Mouse (Mus musculus): ENCODE measurements around the gene March1. TPM values are rescaled to one million over a fixed set of nuclear protein-coding genes. Genes with fewer than 3 reads are reported as not detected.

March1 gene
- total and polyA plus RNA-seq, 2 experiments from 2014 or later = 40.0 to 77.2 TPM

GRCm38 (mm10) chr8:66469821-66470220 is 852.1 kb downstream of the March1 start:
- DNase-seq = no peak
- Histone ChIP-seq H3K27ac (ENCODE audit: low read depth, low read length) (no peak overlapping the region), H3K27me3 (ENCODE audit: insufficient read depth, low read length) (no peaks in the 10 kb centered on the region), H3K4me1 (ENCODE audit: insufficient read depth) (no peaks in the 10 kb centered on the region), H3K9me3 (ENCODE audit: low read length) (no peaks in the 10 kb centered on the region), H3K4me3 (ENCODE audit: low read depth, low read length) (no peak overlapping the region), H3K9ac (no peak overlapping the region), H3K4me2 (ENCODE audit: low read depth) (no peak overlapping the region), H3K36me3 (ENCODE audit: insufficient read depth) (no peaks in the 10 kb centered on the region)
- TF ChIP-seq CTCF (IDR thresholded peaks at IDR 0.05; ENCODE audit: low read depth) = no peak
- ATAC-seq = no peak
- 90% methylated on average over 3 of the region's 3 CpGs for WGBS

- TF ChIP-seq CTCF (IDR thresholded peaks at IDR 0.05; ENCODE audit: low read depth) = no peak
- Histone ChIP-seq H3K4me2 (ENCODE audit: low read depth) (no peak overlapping the region), H3K4me1 (ENCODE audit: insufficient read depth) (no peaks in the 10 kb centered on the region), H3K27me3 (ENCODE audit: insufficient read depth, low read length) (no peaks in the 10 kb centered on the region), H3K27ac (ENCODE audit: low read depth, low read length) (no peak overlapping the region), H3K9me3 (ENCODE audit: low read length) (no peaks in the 10 kb centered on the region), H3K36me3 (ENCODE audit: insufficient read depth) (peaks cover 53% of the 10 kb centered on the region), H3K9ac (no peak overlapping the region), H3K4me3 (ENCODE audit: low read depth, low read length) (no peak overlapping the region)
- DNase-seq (no peak), ATAC-seq (no peak)
- WGBS = 97% methylated on average over 3 of the region's 3 CpGs
Observed at GRCm38 (mm10) chr8:66476880-66477279, 859.2 kb downstream of the March1 start.

GRCm38 (mm10) chr8:66486084-66486763 is 868.5 kb downstream of the March1 start, which contains the start of gene Tma16:
TSS of gene Tma16 (minus strand) at chr8:66486530.
- Histone ChIP-seq H3K4me3 (ENCODE audit: low read depth, low read length) (peak within 1 kb of the TSS; percentile 87), H3K9ac (peak within 1 kb of the TSS; percentile 77), H3K27me3 (ENCODE audit: insufficient read depth, low read length) (no peaks in the 10 kb centered on the region), H3K36me3 (ENCODE audit: insufficient read depth) (peaks cover 18% of the 10 kb centered on the region), H3K4me2 (ENCODE audit: low read depth) (peak within 1 kb of the TSS; percentile 73), H3K4me1 (ENCODE audit: insufficient read depth) (0 out of 2 replicates have a peak, but pooled peaks cover 8% of the 10 kb centered on the region), H3K27ac (ENCODE audit: low read depth, low read length) (peak within 1 kb of the TSS; percentile 81), H3K9me3 (ENCODE audit: low read length) (no peaks in the 10 kb centered on the region)
- 2% methylated on average over 41 of the region's 45 CpGs for WGBS
- DNase-seq (peak; percentile 93), ATAC-seq (peak; percentile 99)
- TF ChIP-seq CTCF (IDR thresholded peaks at IDR 0.05; ENCODE audit: low read depth) = no peak

GRCm38 (mm10) chr8:66488556-66488955 is 870.9 kb downstream of the March1 start:
- DNase-seq = no peak

GRCm38 (mm10) chr8:66490624-66491023 is 872.9 kb downstream of the March1 start:
- H3K4me2 ChIP-seq (ENCODE audit: low read depth) = no peak overlapping the region
- no peaks in the 10 kb centered on the region for H3K27me3 ChIP-seq (ENCODE audit: insufficient read depth, low read length)
- H3K9me3 ChIP-seq (ENCODE audit: low read length) = no peaks in the 10 kb centered on the region
- no peak overlapping the region for H3K27ac ChIP-seq (ENCODE audit: low read depth, low read length)
- no peak overlapping the region for H3K9ac ChIP-seq
- WGBS = 86% methylated on average over 4 of the region's 4 CpGs
- TF ChIP-seq CTCF (IDR thresholded peaks at IDR 0.05; ENCODE audit: low read depth) = no peak
- ATAC-seq (no peak), DNase-seq (no peak)
- no peaks in the 10 kb centered on the region for H3K4me1 ChIP-seq (ENCODE audit: insufficient read depth)
- H3K4me3 ChIP-seq (ENCODE audit: low read depth, low read length) = no peak overlapping the region
- H3K36me3 ChIP-seq (ENCODE audit: insufficient read depth) = no peaks in the 10 kb centered on the region

More at GRCm38 (mm10) chr8:66488556-66488955, 870.9 kb downstream of the March1 start:
- no peak for ATAC-seq
- Histone ChIP-seq H3K4me3 (ENCODE audit: low read depth, low read length) (no peak overlapping the region), H3K9me3 (ENCODE audit: low read length) (no peaks in the 10 kb centered on the region), H3K4me1 (ENCODE audit: insufficient read depth) (0 out of 2 replicates have a peak, but pooled peaks cover 8% of the 10 kb centered on the region), H3K27ac (ENCODE audit: low read depth, low read length) (no peak overlapping the region), H3K27me3 (ENCODE audit: insufficient read depth, low read length) (no peaks in the 10 kb centered on the region), H3K4me2 (ENCODE audit: low read depth) (no peak overlapping the region), H3K9ac (no peak overlapping the region), H3K36me3 (ENCODE audit: insufficient read depth) (no peaks in the 10 kb centered on the region)
- 43% methylated on average over 3 of the region's 3 CpGs for WGBS
- no peak for TF ChIP-seq CTCF (IDR thresholded peaks at IDR 0.05; ENCODE audit: low read depth)

- 67% methylated on average over 2 of the region's 2 CpGs for WGBS
- ATAC-seq (no peak), DNase-seq (no peak)
- no peaks in the 10 kb centered on the region for H3K36me3 ChIP-seq (ENCODE audit: insufficient read depth)
- no peaks in the 10 kb centered on the region for H3K4me1 ChIP-seq (ENCODE audit: insufficient read depth)
- H3K9me3 ChIP-seq (ENCODE audit: low read length) = no peaks in the 10 kb centered on the region
- no peak overlapping the region for H3K9ac ChIP-seq
- no peaks in the 10 kb centered on the region for H3K27me3 ChIP-seq (ENCODE audit: insufficient read depth, low read length)
- TF ChIP-seq CTCF (IDR thresholded peaks at IDR 0.05; ENCODE audit: low read depth) = no peak
- H3K4me2 ChIP-seq (ENCODE audit: low read depth) = no peak overlapping the region
- no peak overlapping the region for H3K27ac ChIP-seq (ENCODE audit: low read depth, low read length)
- H3K4me3 ChIP-seq (ENCODE audit: low read depth, low read length) = no peak overlapping the region
Observed at GRCm38 (mm10) chr8:66494496-66494895, 876.8 kb downstream of the March1 start.

- WGBS = 9% methylated on average over 8 of the region's 8 CpGs
- H3K4me2 ChIP-seq (ENCODE audit: low read depth) = no peak overlapping the region
- H3K4me3 ChIP-seq (ENCODE audit: low read depth, low read length) = no peak overlapping the region
- H3K9ac ChIP-seq = no peak overlapping the region
- ATAC-seq (peak; percentile 92), DNase-seq (peak; percentile 75)
- H3K36me3 ChIP-seq (ENCODE audit: insufficient read depth) = no peaks in the 10 kb centered on the region
- no peak overlapping the region for H3K27ac ChIP-seq (ENCODE audit: low read depth, low read length)
- peak; percentile 79 for TF ChIP-seq CTCF (IDR thresholded peaks at IDR 0.05; ENCODE audit: low read depth)
- no peaks in the 10 kb centered on the region for H3K9me3 ChIP-seq (ENCODE audit: low read length)
- no peaks in the 10 kb centered on the region for H3K27me3 ChIP-seq (ENCODE audit: insufficient read depth, low read length)
- H3K4me1 ChIP-seq (ENCODE audit: insufficient read depth) = no peaks in the 10 kb centered on the region
Observed at GRCm38 (mm10) chr8:66495726-66496125, 878.0 kb downstream of the March1 start.

All from forebrain, postnatal 0 days (tissue).